Comparison of ENCODE assay signal across 9 mouse cellular contexts in the genomic region with DNA sequence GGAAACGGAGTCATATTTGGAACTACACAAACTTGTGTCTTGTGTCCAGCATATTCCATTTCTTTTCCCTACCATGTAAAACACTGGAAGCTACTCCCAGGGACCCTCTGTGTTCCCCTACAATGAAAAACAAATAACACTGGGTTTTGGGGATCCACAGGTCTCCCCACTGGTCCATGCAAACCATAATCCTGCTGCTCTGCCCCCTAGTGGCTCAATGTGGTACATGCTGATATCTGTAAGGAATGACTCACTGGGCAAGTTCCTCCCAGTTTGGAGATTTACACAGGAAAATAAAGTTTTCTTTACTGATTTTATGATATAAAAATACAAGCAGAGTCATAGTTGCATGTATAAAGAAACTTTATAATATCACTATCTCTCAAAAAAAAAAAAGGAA.
A peak's percentile ranks its signal among the peaks of the same experiment; 100 is the strongest.
DNase-seq lines count a peak whose midpoint lies in the region; TF ChIP-seq lines count a peak whose summit lies in the region.
"Had no signal": no experiment of that assay in that cellular context is flagged by ENCODE, and none has a peak within 500 bp of the region (broad histone marks: within the 10 kb centered on the region; RNA-seq: fewer than 3 reads in every experiment).

No protein-coding gene starts in this region.

- DNase-seq in gastrocnemius, adult 2 months: no peak
- no peak for DNase-seq in gastrocnemius, postnatal 36 days
- DNase-seq in thymus, postnatal 4 days: peak; percentile 26
- DNase-seq in thymus, postnatal 36 days: no peak
- peak; percentile 11 to 24 for DNase-seq in heart, postnatal 14 days
- DNase-seq in spleen, postnatal 10 days (ENCODE audit: low spot score in 2 of 2): peak; percentile 38 to 54
- DNase-seq in MN1 (ENCODE audit: low spot score): no peak
- DNase-seq in layer of hippocampus, adult 9-10 months (ENCODE audit: low spot score): no peak

- no peak overlapping the region for H3K4me3 ChIP-seq in gastrocnemius, adult 2 months
- H3K4me3 ChIP-seq: heart, embryonic 13.5 days had no signal

- intact Hi-C loops in gastrocnemius, adult 2 months (cut with DNase I): loop anchor here (1.0 to 10.0 kb wide), 3 partner anchors 109 to 228 kb away; a partner anchor contains a TSS
- intact Hi-C loops in gastrocnemius, postnatal 36 days (cut with DNase I): loop anchor here (5.0 kb wide), 2 partner anchors 111 to 231 kb away; no protein-coding TSS in a partner anchor
- intact Hi-C loops in heart, postnatal 14 days (cut with DNase I): loop anchor here (5.0 kb wide), 1 partner anchor 111 kb away; no protein-coding TSS in a partner anchor

- peak; percentile 77 for TF ChIP-seq CTCF in gastrocnemius, adult 2 months (IDR thresholded peaks at IDR 0.05)

- no peak overlapping the region for H3K27ac ChIP-seq in gastrocnemius, adult 2 months

Comparison
In these comparisons a context has a peak if more than half of its experiments do, and no peak if none do; other contexts are left out.
1. DNase-seq: peak in thymus, postnatal 4 days (single experiment), heart, postnatal 14 days (2 of 2) and spleen, postnatal 10 days (2 of 2); none in gastrocnemius, adult 2 months (single experiment), gastrocnemius, postnatal 36 days (0 of 2), thymus, postnatal 36 days (0 of 2), MN1 (single experiment) and layer of hippocampus, adult 9-10 months (single experiment).